Mouse (Mus musculus): ENCODE measurements around the gene Slc41a3.

- TF ChIP-seq CTCF (IDR thresholded peaks at IDR 0.05; ENCODE audit: low read depth, low read length) (no peak), GATA1 (IDR thresholded peaks at IDR 0.05; ENCODE audit: borderline replicate concordance, low read length) (no peak), TAL1 (conservative IDR thresholded peaks at IDR 0.05; ENCODE audit: low read depth, low read length) (no peak), POLR2AphosphoS5 (IDR thresholded peaks at IDR 0.05; ENCODE audit: insufficient replicate concordance, low read depth, low read length) (no peak)
Observed at GRCm38 (mm10) chr6:90689500-90689899, 85.0 kb downstream of the Slc41a3 start.
